28 mouse cellular contexts compared by ENCODE assay signal in genomic region chr6:52425082-52425481, GRCm38 (mm10).
"Had no signal": no experiment of that assay in that cellular context is flagged by ENCODE, and none has a peak within 500 bp of the region (broad histone marks: within the 10 kb centered on the region; RNA-seq: fewer than 3 reads in every experiment).

No protein-coding gene starts in this region.

- H3K36me3 ChIP-seq: limb, embryonic 10.5 days; limb, embryonic 12.5 days; limb, embryonic 13.5 days; limb, embryonic 15.5 days; liver, embryonic 12.5 days; liver, embryonic 13.5 days; liver, embryonic 15.5 days; lung, embryonic 15.5 days; midbrain, embryonic 10.5 days; midbrain, embryonic 12.5 days; midbrain, embryonic 13.5 days; midbrain, embryonic 15.5 days had no signal

- H3K27ac ChIP-seq: limb, embryonic 10.5 days; limb, embryonic 12.5 days; limb, embryonic 13.5 days; limb, embryonic 15.5 days; liver, embryonic 12.5 days; liver, embryonic 13.5 days; liver, embryonic 14.5 days; liver, embryonic 15.5 days; lung, embryonic 15.5 days; midbrain, embryonic 10.5 days; midbrain, embryonic 12.5 days; midbrain, embryonic 13.5 days; midbrain, embryonic 15.5 days had no signal

- H3K9ac ChIP-seq: limb, embryonic 12.5 days; limb, embryonic 13.5 days; limb, embryonic 15.5 days; liver, embryonic 12.5 days; liver, embryonic 13.5 days; liver, embryonic 14.5 days; liver, embryonic 15.5 days; liver, postnatal 0 days; lung, embryonic 14.5 days; lung, embryonic 15.5 days; midbrain, embryonic 12.5 days; midbrain, embryonic 13.5 days; midbrain, embryonic 15.5 days had no signal

- H3K4me3 ChIP-seq: limb, embryonic 10.5 days; limb, embryonic 12.5 days; limb, embryonic 13.5 days; limb, embryonic 15.5 days; liver, embryonic 12.5 days; liver, embryonic 13.5 days; liver, embryonic 15.5 days; lung, embryonic 15.5 days; megakaryocyte, embryonic 14.5 days; midbrain, embryonic 10.5 days; midbrain, embryonic 12.5 days; midbrain, embryonic 13.5 days; midbrain, embryonic 15.5 days; myocyte had no signal

- H3K9me3 ChIP-seq: limb, embryonic 13.5 days; limb, embryonic 15.5 days; liver, embryonic 12.5 days; liver, embryonic 13.5 days; liver, embryonic 15.5 days; lung, embryonic 15.5 days; midbrain, embryonic 10.5 days; midbrain, embryonic 12.5 days; midbrain, embryonic 13.5 days; midbrain, embryonic 15.5 days had no signal

- H3K4me1 ChIP-seq: liver, embryonic 12.5 days; liver, embryonic 13.5 days; liver, embryonic 15.5 days; midbrain, embryonic 10.5 days; midbrain, embryonic 12.5 days; midbrain, embryonic 13.5 days; midbrain, embryonic 15.5 days had no signal

- H3K27me3 ChIP-seq: limb, embryonic 12.5 days; limb, embryonic 15.5 days; liver, embryonic 12.5 days; liver, embryonic 13.5 days; liver, embryonic 15.5 days; lung, embryonic 15.5 days; midbrain, embryonic 12.5 days; midbrain, embryonic 13.5 days; midbrain, embryonic 15.5 days had no signal

- DNase-seq: left cerebral cortex, postnatal 4 days; liver; liver, embryonic 13.5 days; liver, postnatal 0 days; lung, adult 18-20 months; lung, adult 2 months; lung, embryonic 14.5 days; lung, postnatal 10 days; lung, postnatal 14 days; lung, postnatal 36 days; lung, postnatal 4 days; midbrain, embryonic 14.5 days had no signal

- H3K4me2 ChIP-seq: limb, embryonic 12.5 days; limb, embryonic 13.5 days; limb, embryonic 15.5 days; liver, embryonic 11.5 days; liver, embryonic 12.5 days; liver, embryonic 13.5 days; liver, embryonic 15.5 days; lung, embryonic 14.5 days; lung, embryonic 15.5 days; midbrain, embryonic 11.5 days; midbrain, embryonic 12.5 days; midbrain, embryonic 13.5 days; midbrain, embryonic 15.5 days had no signal
